Mouse (Mus musculus): ENCODE data around the gene Ugt1a2.
"Not testable (repeated sequence)": the region's sequence is repeated elsewhere in the genome, so short reads cannot be mapped to it uniquely, and the experiment has no call there.

The Ugt1a2 gene

GRCm38 (mm10) chr1:88218051-88218450 lies 17.6 kb downstream of the Ugt1a2 start:
- DNase-seq (ENCODE audit: low spot score): no peak

DNA sequence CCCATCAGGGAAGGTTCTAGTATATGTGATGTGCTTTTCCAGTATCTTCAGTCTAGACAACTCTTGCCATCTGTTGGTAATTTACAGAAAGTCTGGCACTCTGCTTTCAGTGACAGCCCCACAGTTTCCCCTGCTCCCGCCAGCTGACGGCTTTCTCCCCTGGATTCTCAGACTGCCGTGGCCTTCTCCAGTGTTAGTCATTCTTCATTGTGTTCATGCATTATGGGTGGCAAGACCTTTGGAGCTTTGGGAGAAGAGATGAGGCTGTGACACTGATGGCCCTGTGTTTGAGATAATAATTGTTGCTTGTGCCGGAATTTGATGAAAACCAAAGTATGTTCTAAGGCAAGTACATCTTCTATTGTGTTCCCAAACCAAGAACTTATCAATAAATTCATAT lies 18.2 kb downstream of the Ugt1a2 start:
- DNase-seq (ENCODE audit: low spot score): no peak

DNA sequence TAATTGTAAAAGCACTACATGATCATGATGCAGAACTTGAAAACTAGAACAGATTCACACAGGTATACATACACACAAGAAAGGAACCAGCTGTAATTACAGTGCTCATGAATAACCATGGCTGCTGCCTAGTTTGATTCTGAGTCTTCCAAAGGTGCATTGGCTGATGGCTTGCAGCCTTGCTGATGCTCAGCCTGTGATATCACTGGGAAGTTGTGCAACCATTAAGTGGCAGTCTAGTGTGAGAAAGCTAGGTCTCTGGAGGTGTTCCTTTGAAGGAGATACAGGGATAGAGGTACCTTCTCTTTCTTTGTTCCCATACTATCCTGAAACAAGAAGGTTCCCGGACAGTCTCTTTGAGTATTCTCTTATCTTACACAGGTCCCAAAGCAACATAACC lies 18.7 kb downstream of the Ugt1a2 start:
- no peak for DNase-seq (ENCODE audit: low spot score)

DNA sequence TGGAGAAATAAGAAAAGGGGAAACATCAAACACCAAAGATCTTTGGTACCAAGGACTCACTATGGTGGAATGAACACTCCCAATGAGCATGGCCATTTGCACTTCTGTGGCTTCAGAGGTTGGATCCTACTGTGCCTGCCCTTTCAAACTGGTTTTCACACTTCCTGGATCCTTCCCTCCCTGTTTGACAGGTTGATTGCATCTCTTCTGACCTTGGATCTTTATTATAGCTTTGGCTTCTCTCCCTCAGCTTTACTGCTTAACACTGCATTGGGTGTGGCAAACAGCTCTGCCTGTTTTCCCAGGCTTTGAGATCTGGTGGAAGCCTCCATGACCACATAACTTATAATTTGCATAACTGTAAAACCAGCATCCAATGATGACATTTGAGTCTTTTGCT lies 19.9 kb downstream of the Ugt1a2 start:
- DNase-seq (ENCODE audit: low spot score): no peak

- DNase-seq (ENCODE audit: low spot score): no peak
Observed at GRCm38 (mm10) chr1:88222216-88222615, 21.8 kb downstream of the Ugt1a2 start.

GRCm38 (mm10) chr1:88223011-88223515 lies 22.7 kb downstream of the Ugt1a2 start:
- DNase-seq (ENCODE audit: low spot score): peak; percentile 12

DNA sequence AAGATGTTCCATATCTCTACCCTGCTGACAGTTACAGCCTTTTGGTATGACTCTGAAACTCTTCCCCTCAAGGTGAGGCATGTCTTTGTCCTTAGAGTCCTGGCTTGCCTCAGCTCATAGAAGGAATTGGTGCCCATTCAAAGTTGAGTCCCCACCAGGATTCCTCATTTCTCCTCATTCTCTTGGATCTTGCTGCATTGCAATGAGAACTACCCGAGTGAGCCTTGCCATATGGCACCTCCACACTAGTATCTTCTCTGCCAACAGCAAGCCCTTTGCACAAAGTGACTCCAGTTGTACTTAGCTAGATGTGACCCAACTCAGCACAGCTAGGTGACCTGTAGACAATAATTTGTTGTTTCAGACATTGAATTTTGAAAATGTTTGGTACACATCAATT lies 23.2 kb downstream of the Ugt1a2 start:
- DNase-seq (ENCODE audit: low spot score): peak; percentile 18

DNA sequence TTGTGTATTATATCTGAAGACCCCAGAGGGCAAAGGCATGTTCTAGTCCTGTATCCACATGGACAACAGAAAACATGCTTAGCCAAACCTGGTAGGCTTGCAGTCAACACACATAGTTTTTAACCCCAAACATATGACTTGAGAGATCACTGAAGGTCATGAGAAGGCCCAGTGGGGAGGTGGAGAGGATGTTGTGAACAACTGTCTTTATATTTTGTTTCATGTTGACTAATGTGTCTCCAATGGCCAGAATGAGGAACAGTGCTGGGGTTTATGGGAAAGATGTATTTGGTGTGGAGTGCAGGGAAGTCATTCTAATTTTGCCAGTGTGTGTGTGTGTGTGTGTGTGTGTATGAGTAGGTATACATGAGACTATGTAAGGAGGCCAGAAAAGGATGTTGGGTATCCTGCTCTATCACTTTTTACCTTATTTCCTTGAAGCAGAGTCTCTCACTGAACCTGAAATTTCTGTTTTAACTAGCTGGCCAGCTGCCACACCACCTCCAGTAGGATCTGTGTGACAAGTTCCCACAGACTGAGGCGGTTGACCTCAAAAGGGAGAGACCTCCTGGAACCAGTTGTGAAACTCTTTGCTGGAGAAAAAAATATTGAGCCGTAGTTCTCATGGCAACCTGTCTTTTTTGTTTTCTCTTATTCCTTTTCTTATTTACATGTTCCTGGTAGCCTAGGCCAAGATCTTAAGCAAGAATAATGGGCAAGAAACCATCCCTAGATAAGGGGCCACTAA lies 23.8 kb downstream of the Ugt1a2 start:
- DNase-seq (ENCODE audit: low spot score): peak; percentile 24

GRCm38 (mm10) chr1:88225301-88225700 lies 24.9 kb downstream of the Ugt1a2 start:
- not testable (repeated sequence) for DNase-seq (ENCODE audit: low spot score)

DNA sequence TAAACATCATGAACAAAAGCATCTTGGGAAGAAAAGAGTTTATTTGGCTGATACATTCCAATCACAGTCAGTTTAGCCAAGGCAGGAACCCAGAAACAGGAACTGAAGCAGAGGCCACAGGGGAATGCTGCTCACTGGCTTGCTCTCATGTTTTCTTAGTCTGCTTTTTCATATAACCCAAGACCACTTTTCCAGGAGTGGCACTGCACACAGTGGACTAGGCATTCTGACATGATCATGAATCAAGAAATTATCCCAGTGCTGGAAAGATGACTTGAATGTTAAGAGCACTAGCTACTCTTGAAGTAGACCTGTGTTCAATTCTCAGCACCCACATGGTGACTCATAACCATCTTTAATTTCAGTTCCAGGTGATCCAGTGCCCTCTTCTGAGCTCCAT lies 25.3 kb downstream of the Ugt1a2 start:
- no peak for DNase-seq (ENCODE audit: low spot score)

DNA sequence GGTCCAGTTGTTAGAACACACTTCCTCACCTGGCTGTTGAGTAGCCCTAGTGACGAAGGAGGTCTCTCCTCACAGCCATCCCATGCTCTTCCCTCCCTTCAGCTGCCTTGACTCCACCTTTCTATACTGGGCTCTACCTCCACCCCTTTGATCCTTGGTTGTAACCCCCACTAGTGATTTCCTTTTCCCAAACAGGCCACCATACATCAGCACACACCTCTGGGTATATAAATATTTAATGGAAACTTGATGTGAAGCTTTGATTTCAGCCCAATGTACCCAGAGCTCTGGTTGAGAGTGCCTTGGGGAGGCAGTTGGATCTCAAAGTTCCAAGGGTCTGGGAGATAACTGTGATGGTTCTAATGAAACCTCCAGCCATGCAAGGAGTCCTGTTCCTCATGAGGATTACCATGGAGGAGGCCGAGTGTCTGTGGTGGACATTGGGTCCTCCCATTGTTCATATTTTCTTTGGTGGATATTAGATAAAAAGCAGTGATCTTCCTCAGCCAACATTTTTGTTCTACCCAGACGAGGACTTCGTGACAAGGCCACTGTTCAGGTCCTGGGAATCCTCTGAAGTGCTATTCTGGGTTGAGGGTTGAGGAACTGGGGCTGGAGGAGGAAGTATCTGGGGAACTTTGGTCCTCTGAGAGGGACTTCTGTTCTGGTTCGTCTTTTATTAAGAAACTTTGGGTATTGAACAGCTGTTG lies 26.4 kb downstream of the Ugt1a2 start, which contains the start of gene Mroh2a:
TSS of gene Mroh2a (plus strand) at position 317 of the 710 bp plus-strand sequence.
- DNase-seq (ENCODE audit: low spot score): peak; percentile 8

DNA sequence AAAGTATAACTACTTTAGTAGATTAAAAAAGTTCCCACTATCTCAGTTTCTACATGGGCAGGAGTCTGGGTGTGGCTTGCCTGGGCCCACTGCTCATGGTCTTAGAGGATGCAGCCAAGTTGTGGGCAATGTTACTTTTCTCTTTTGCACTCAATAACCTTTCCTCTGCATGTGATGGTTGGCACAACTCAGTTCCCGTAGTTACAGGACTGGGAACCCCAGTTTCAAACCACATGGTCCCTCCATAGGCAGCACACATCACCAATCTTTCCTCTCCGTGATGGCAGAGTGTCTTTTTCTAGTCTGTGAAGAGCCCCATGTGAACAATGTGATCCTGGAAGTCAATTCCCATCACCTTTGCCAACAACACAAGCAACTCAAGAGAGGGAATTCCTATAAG lies 27.1 kb downstream of the Ugt1a2 start:
- DNase-seq (ENCODE audit: low spot score): no peak

DNA sequence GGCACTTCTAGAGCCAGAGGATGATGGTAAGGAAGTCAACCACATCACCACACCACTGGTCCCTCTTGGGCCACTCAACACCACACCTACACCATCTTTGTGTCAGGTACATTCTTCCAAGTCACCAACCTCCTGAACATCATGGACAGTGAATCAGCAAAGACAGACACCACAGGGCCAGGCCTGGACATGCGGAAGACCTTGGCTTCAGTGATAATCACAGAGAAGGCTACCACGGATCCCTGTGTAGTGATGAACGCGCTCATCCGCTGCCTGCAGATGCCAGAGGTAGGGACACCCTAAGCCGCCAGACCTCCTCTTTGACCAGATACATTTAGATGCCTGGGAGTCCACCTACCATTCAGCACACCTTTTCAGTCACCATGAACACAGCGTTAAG lies 27.7 kb downstream of the Ugt1a2 start:
- no peak for DNase-seq (ENCODE audit: low spot score)

- DNase-seq (ENCODE audit: low spot score): no peak
Observed at GRCm38 (mm10) chr1:88229566-88229965, 29.2 kb downstream of the Ugt1a2 start.

DNA sequence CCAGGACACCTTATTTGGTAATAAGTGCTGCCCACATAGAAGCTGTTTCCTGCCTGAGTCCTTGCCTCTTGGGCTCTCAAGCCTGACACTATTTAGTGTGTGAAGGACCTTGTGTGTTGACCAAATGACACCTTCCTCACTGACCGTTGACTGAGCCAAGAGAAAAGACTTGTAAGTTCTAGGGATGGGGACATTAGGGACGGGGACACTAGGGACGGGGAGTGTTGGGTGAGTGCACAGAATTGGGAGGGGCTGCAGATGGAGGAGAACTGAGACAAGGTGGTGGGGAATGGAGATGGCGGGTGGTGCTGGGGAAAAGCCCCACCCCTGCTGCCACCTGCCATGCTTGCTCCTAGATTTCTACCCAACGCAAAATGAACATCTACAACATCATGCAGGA lies 29.6 kb downstream of the Ugt1a2 start:
- DNase-seq (ENCODE audit: low spot score): no peak

DNA sequence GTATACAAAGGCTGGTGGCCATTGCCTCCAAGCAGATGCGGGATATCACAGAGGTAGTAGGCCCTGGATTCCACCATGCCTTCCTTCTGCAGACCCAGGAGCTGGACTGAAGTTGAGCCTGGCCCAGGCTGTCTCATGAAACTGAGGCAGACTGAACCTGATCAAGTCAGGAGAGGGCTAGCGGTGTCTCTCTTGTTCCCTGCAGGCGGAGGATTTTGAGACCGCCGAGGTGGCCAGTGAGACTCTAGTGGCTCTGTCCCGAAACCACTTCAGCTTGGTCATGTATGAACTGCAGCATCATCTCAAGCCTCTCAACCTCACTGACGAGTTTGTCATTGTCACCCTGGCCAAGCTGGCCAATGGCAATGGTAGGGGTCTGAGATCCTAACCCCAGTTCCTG lies 30.0 kb downstream of the Ugt1a2 start:
- no peak for DNase-seq (ENCODE audit: low spot score)

GRCm38 (mm10) chr1:88230981-88231802 lies 30.8 kb downstream of the Ugt1a2 start:
- DNase-seq (ENCODE audit: low spot score): no peak

GRCm38 (mm10) chr1:88231803-88232499 lies 31.6 kb downstream of the Ugt1a2 start:
- DNase-seq (ENCODE audit: low spot score): no peak

DNA sequence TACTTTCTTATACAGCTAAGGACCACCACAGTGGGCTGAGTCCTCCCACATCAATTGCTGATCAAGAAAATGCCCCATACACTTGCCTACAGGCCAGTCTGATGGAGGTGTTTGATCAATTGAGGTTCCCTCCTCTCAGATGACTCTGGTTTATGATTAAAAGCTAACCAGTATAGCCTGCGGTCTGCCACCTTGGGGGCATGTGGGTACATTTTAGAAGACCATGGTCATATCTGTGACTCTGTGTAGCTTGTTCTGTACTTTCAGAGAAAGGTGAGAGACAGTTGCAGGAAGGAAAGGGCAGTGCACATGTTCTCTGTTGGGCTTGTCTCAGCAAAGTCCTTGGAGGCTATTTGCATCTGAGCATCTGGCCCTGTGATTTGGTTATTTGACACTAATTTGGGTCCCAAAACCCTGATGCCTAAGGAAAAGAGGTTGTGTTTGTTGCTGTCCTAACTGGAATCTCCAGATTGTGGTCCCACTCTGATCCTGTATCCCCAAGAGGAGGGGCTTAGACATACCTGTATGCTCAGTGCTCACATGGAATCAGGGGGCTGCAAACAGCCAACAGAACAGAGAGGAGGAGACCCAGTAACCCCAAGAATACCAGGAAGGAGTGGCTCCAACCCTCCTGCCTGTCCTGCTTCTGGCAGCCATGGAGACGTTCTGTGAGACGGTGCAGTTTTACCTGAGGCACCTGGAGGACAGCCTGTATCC lies 32.4 kb downstream of the Ugt1a2 start:
- DNase-seq (ENCODE audit: low spot score): no peak

DNA sequence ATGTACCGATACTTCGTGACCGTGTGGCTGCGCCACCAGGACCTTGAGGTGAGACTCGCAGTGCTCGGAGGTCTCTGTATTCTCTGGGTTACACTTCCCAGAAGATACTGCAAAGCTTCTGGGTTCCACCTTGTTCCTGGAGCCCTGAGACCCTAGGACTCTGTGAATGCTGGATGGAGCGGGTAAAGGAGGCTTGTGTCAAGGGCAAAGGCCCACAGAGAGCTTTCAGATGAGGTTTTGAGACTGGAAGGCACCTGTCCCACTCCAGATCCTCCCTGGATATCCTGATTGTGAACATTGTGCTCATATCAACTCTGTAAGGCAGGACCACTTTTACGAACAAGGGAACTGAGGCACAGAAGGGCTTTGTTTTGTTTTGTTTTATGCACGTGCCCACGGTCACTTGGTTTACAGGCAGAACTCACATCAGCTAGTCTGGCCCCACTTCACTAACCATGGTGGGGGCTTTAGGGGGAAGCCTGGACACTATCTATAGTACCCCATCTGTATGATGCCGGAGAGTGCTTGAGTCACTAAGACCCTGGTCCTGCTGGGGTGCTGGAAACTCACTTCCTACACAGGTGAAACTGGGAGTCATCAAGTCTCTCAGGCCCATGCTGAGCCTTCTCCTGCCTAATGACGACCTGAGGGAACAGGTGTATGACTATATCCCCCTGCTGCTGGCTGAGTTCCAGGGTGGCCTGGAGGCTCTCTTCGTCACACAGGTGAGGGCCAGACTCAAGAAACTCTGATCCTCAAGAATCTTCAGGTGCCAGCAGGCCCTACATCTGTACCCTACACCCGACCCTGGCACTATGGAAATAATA lies 33.2 kb downstream of the Ugt1a2 start:
- DNase-seq (ENCODE audit: low spot score): no peak

Measured in testis, postnatal 14 days (tissue).